Mouse (Mus musculus): ENCODE measurements at regions not wholly inside any gene's neighbourhood (a gene's known extent, or its start where the extent isn't known, plus 50 kb on each side); places are given as distances from the start of the nearest gene placed in this dataset.

DNA sequence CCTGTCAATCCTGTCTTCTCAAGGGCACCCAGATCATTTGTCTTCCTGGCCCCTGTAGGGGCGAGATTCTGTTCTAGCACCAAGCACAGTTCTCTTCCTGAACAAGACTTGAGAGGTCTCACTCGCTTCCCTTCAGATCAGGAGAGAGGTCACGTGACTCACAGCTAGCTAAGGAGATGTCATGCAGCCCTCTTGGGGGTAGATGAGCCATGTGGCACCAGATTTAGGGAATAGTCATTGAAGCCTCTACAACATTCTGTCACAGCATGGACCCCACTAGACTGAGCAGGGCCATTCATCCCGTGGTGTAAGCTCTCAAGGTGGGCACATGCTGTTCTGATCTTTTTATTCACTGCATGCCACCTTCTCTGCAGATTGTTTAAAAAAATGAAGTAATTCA is 338.2 kb downstream of the Cdh26 start:
- no peak overlapping the region for H3K27ac ChIP-seq (ENCODE audit: insufficient read depth, low read length)
- no peaks in the 10 kb centered on the region for H3K4me1 ChIP-seq (ENCODE audit: control insufficient read depth, insufficient read depth, low read length)
- TF ChIP-seq CTCF (IDR thresholded peaks at IDR 0.05; ENCODE audit: extremely low read depth, insufficient read depth, low read length) (no peak), POLR2A (IDR thresholded peaks at IDR 0.05; ENCODE audit: extremely low read depth, insufficient read depth, low read length) (no peak)
- H3K4me3 ChIP-seq (ENCODE audit: insufficient read depth, low read length): no peak overlapping the region

- TF ChIP-seq CTCF (IDR thresholded peaks at IDR 0.05; ENCODE audit: extremely low read depth, insufficient read depth, low read length): no peak
- TF ChIP-seq POLR2A (IDR thresholded peaks at IDR 0.05; ENCODE audit: extremely low read depth, insufficient read depth, low read length): no peak
- H3K4me1 ChIP-seq (ENCODE audit: control insufficient read depth, insufficient read depth, low read length): no peaks in the 10 kb centered on the region
- no peak overlapping the region for H3K27ac ChIP-seq (ENCODE audit: insufficient read depth, low read length)
- H3K4me3 ChIP-seq (ENCODE audit: insufficient read depth, low read length): no peak overlapping the region
These were observed 338.7 kb downstream of the Cdh26 start for GRCm38 (mm10) chr2:178769001-178769400.

- Histone ChIP-seq H3K27ac (ENCODE audit: insufficient read depth, low read length) (no peak overlapping the region), H3K4me3 (ENCODE audit: insufficient read depth, low read length) (no peak overlapping the region), H3K4me1 (ENCODE audit: control insufficient read depth, insufficient read depth, low read length) (no peaks in the 10 kb centered on the region)
- TF ChIP-seq CTCF (IDR thresholded peaks at IDR 0.05; ENCODE audit: extremely low read depth, insufficient read depth, low read length): no peak
- TF ChIP-seq POLR2A (IDR thresholded peaks at IDR 0.05; ENCODE audit: extremely low read depth, insufficient read depth, low read length): no peak
These were observed 341.1 kb downstream of the Cdh26 start for GRCm38 (mm10) chr2:178771435-178771834.

- no peak for TF ChIP-seq CTCF (IDR thresholded peaks at IDR 0.05; ENCODE audit: extremely low read depth, insufficient read depth, low read length)
- TF ChIP-seq POLR2A (IDR thresholded peaks at IDR 0.05; ENCODE audit: extremely low read depth, insufficient read depth, low read length): no peak
- no peak overlapping the region for H3K4me3 ChIP-seq (ENCODE audit: insufficient read depth, low read length)
- H3K27ac ChIP-seq (ENCODE audit: insufficient read depth, low read length): no peak overlapping the region
- no peaks in the 10 kb centered on the region for H3K4me1 ChIP-seq (ENCODE audit: control insufficient read depth, insufficient read depth, low read length)
These were observed 341.6 kb downstream of the Cdh26 start for GRCm38 (mm10) chr2:178771881-178772280.

- TF ChIP-seq CTCF (IDR thresholded peaks at IDR 0.05; ENCODE audit: extremely low read depth, insufficient read depth, low read length): no peak
- H3K4me1 ChIP-seq (ENCODE audit: control insufficient read depth, insufficient read depth, low read length): no peaks in the 10 kb centered on the region
- H3K27ac ChIP-seq (ENCODE audit: insufficient read depth, low read length): no peak overlapping the region
- no peak overlapping the region for H3K4me3 ChIP-seq (ENCODE audit: insufficient read depth, low read length)
These were observed 354.7 kb downstream of the Cdh26 start for GRCm38 (mm10) chr2:178784822-178785589.

DNA sequence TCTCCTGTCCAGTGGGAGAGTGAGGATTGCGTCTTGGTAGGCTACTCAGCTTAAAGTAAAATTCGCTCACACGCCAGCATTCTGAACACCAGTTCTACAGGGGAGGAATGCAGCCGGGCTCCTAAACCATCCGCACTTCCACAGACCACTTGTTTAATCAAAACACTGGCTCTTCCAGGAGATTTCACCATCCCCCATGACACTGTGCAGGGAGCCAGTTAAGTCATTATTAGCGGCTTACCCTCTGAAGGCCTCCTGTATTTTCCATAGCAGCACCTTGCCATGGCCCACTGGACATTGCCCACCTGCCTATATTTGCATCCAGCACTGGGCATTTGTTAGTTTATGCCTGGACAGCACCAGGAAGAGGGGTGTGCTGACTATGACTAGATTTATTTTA is 355.5 kb downstream of the Cdh26 start:
- Histone ChIP-seq H3K4me1 (ENCODE audit: control insufficient read depth, insufficient read depth, low read length) (no peaks in the 10 kb centered on the region), H3K27ac (ENCODE audit: insufficient read depth, low read length) (no peak overlapping the region), H3K4me3 (ENCODE audit: insufficient read depth, low read length) (no peak overlapping the region)
- TF ChIP-seq CTCF (IDR thresholded peaks at IDR 0.05; ENCODE audit: extremely low read depth, insufficient read depth, low read length) (no peak), POLR2A (IDR thresholded peaks at IDR 0.05; ENCODE audit: extremely low read depth, insufficient read depth, low read length) (no peak)

- Histone ChIP-seq H3K4me1 (ENCODE audit: control insufficient read depth, insufficient read depth, low read length) (no peaks in the 10 kb centered on the region), H3K27ac (ENCODE audit: insufficient read depth, low read length) (no peak overlapping the region), H3K4me3 (ENCODE audit: insufficient read depth, low read length) (no peak overlapping the region)
- TF ChIP-seq POLR2A (IDR thresholded peaks at IDR 0.05; ENCODE audit: extremely low read depth, insufficient read depth, low read length) (no peak), CTCF (IDR thresholded peaks at IDR 0.05; ENCODE audit: extremely low read depth, insufficient read depth, low read length) (no peak)
These were observed 365.5 kb downstream of the Cdh26 start for GRCm38 (mm10) chr2:178795841-178796240.

DNA sequence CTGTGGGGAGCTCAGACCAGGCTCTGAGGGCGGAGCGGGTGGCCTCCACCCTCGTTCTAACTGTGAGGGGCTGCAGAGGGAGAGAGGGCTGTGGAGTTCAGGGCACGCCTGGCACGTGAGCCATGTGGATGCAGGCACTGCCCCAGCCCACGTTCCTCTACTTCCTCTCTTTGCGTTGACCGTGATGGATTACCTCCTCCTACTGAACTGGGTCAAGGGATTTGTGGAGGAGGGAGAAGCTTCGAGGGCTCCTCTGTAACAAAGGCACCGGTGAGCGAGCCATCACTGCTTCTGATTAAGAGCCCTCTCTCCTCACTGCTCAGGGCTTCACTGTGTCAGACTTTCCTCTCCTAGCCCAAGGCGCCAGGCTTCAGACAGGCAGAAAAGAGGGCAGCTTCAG is 371.1 kb downstream of the Cdh26 start:
- Histone ChIP-seq H3K4me1 (ENCODE audit: control insufficient read depth, insufficient read depth, low read length) (no peaks in the 10 kb centered on the region), H3K4me3 (ENCODE audit: insufficient read depth, low read length) (no peak overlapping the region), H3K27ac (ENCODE audit: insufficient read depth, low read length) (no peak overlapping the region)
- TF ChIP-seq CTCF (IDR thresholded peaks at IDR 0.05; ENCODE audit: extremely low read depth, insufficient read depth, low read length) (no peak), POLR2A (IDR thresholded peaks at IDR 0.05; ENCODE audit: extremely low read depth, insufficient read depth, low read length) (no peak)

- H3K27ac ChIP-seq (ENCODE audit: insufficient read depth, low read length): no peak overlapping the region
- no peak overlapping the region for H3K4me3 ChIP-seq (ENCODE audit: insufficient read depth, low read length)
- TF ChIP-seq CTCF (IDR thresholded peaks at IDR 0.05; ENCODE audit: extremely low read depth, insufficient read depth, low read length) (no peak), POLR2A (IDR thresholded peaks at IDR 0.05; ENCODE audit: extremely low read depth, insufficient read depth, low read length) (no peak)
- no peaks in the 10 kb centered on the region for H3K4me1 ChIP-seq (ENCODE audit: control insufficient read depth, insufficient read depth, low read length)
These were observed 375.0 kb downstream of the Cdh26 start for GRCm38 (mm10) chr2:178805283-178805682.

GRCm38 (mm10) chr2:178821552-178821951 is 391.2 kb downstream of the Cdh26 start:
- H3K4me1 ChIP-seq (ENCODE audit: control insufficient read depth, insufficient read depth, low read length): no peaks in the 10 kb centered on the region
- H3K27ac ChIP-seq (ENCODE audit: insufficient read depth, low read length): no peak overlapping the region
- TF ChIP-seq CTCF (IDR thresholded peaks at IDR 0.05; ENCODE audit: extremely low read depth, insufficient read depth, low read length): no peak
- H3K4me3 ChIP-seq (ENCODE audit: insufficient read depth, low read length): no peak overlapping the region
